Mouse (Mus musculus): ENCODE results near the gene Gm17535. TPM values are rescaled to one million over a fixed set of nuclear protein-coding genes. Genes with fewer than 3 reads are reported as not detected.

Gm17535 gene
- polyA plus RNA-seq, 1 experiment, result not detected

Other genes starting within 250 kb of the Gm17535 start
- gene Gm10722, start 33.7 kb upstream of the Gm17535 start, polyA plus RNA-seq (2012; ENCODE audit: insufficient read depth, insufficient read length, missing spikeins), result 5.0 and 17.7 TPM in 2 replicates
- 61.4 and 166 TPM in 2 replicates for gene Gm11168, start 31.3 kb upstream of the Gm17535 start, polyA plus RNA-seq (2012; ENCODE audit: insufficient read depth, insufficient read length, missing spikeins)
- gene Gm10721, start 21.5 kb upstream of the Gm17535 start, polyA plus RNA-seq (2012; ENCODE audit: insufficient read depth, insufficient read length, missing spikeins), result not detected in 2 replicates
- not detected in 2 replicates for gene Gm10720, start 18.9 kb upstream of the Gm17535 start, polyA plus RNA-seq (2012; ENCODE audit: insufficient read depth, insufficient read length, missing spikeins)
- gene Gm10719, start 17.2 kb upstream of the Gm17535 start, polyA plus RNA-seq (2012; ENCODE audit: insufficient read depth, insufficient read length, missing spikeins), result 31.9 and 106 TPM in 2 replicates
- 7.8 and 14.8 TPM in 2 replicates for gene Gm10718, start 11.1 kb upstream of the Gm17535 start, polyA plus RNA-seq (2012; ENCODE audit: insufficient read depth, insufficient read length, missing spikeins)
- 38.9 and 142 TPM in 2 replicates for gene Gm10717, start 9.2 kb upstream of the Gm17535 start, polyA plus RNA-seq (2012; ENCODE audit: insufficient read depth, insufficient read length, missing spikeins)
- 9.2 and 23.3 TPM in 2 replicates for gene Gm10715, start 2.3 kb downstream of the Gm17535 start, polyA plus RNA-seq (2012; ENCODE audit: insufficient read depth, insufficient read length, missing spikeins)

All from bone marrow macrophage, adult 2 months (primary cell).